Mouse (Mus musculus) mesoderm, embryonic 11.5 days (tissue): Measurements from ENCODE around the gene Supt7l.
"Not testable (repeated sequence)": the region's sequence is repeated elsewhere in the genome, so short reads cannot be mapped to it uniquely, and the experiment has no call there.

ENCODE experiments used
- DNase-seq: peaks from one replicate; pipeline ENCODE4 v3.0.0-alpha.2; 2012; ENCODE audit warnings: low read depth, low spot score

Supt7l gene

GRCm38 (mm10) chr5:31527707-31528106, at the start of gene Supt7l:
Gene Supt7l (minus strand): TSS chr5:31527807.
- DNase-seq = not testable (repeated sequence)

DNA sequence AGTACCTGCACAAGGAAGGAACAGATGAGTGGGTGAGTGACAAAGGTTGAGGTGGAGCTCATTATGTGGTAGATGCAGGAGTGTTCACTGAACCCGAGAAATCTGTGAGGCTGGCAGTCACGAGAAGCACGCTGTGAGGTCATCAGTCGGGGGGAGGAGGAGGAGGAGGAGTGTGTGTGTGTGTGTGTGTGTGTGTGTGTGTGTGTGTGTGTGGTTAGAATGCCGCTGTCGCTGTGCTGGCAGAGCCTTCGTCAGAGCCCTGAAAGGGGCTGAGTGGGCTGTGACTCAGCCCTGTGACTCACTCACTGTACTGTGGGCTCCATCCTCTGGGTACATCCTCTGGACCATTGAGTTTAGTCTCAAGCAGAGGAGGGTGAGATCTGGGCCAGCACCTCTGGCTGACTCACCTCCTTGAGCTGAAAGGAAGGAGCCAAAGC, 49.0 kb upstream of the Supt7l start:
- DNase-seq = no peak

GRCm38 (mm10) chr5:31573722-31574121, 46.1 kb upstream of the Supt7l start:
- DNase-seq = no peak

DNA sequence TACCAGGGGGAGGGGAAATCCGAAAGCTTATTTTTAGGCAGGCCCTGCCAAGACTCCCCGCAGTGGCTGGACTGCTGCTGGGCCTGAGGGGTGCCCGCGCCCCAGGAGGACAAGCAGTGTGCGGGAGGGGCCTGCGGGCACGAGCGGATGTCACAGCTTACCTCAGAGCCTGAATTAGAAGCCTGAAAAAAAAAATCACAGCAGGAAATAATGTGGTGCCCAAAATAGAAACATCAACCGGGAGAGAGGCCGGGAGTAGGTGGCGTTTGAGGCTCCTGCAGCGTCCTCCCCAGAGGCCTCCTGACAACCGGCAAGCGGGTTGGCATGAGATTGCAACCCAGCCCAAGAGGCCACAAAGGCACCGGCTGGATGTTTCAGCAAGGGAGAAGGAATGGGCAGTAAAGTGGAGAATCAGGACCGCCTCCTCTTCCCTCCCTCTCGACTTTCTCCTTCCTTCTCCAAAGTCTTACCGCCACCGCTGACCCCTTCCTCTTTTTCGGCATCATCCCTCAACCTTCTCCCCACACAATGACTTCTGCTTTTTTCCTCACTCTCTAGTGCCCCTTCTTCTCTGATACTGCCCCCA, 43.5 kb upstream of the Supt7l start:
- DNase-seq = no peak

DNA sequence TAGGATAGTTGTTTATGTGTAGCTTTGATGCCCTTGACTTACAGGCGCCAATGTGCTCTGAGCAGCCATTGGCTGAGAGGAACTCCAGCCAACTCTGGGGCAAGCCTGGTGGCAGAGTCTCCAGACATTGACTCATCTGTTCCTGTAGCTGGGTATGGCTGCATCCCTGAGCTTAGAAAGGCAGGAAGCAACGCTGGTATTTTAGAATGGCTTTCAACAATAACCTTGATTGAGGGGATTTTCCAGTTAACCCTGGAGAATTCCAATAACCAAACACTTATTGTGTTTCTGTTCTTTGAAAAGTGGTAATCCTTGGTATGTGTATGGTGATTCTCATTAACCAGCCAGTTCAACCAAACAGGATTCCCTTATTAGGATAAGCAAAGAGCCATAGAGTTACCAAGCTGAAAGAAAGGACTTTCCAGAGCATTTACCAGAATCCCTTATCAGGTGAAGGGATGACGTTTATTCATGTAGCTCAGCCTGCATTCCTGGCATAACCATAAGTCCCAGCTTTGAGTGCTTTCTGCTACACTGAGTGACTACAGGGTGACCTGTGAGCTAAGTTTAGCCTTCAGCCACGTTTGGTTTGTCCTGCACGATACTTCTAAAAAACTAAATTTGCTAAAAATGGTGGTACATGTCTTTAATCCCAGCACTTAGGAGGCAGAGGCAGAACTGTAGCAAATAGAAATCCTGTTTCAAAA, 40.5 kb upstream of the Supt7l start:
- DNase-seq = no peak

GRCm38 (mm10) chr5:31566457-31566856, 38.9 kb upstream of the Supt7l start:
- no peak for DNase-seq

DNA sequence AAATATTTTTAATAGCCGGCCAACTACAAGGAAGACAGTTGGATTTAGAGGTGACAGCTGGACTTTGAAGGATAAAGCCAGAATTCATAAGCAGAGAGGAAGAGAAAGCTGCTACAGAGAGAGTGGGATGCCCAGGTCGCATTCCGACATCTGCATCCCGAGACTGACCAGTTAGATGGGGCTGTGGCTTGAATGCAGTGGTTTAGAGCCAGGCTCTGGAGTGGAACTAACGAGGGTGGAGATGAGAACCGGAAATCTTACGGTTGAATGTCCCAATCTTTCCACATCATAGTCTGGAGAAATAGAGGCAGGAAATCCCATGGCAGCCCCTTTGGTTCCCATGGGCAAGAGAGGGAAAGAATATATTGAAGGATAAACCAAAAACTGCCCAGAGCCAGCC, 38.4 kb upstream of the Supt7l start:
- no peak for DNase-seq

DNA sequence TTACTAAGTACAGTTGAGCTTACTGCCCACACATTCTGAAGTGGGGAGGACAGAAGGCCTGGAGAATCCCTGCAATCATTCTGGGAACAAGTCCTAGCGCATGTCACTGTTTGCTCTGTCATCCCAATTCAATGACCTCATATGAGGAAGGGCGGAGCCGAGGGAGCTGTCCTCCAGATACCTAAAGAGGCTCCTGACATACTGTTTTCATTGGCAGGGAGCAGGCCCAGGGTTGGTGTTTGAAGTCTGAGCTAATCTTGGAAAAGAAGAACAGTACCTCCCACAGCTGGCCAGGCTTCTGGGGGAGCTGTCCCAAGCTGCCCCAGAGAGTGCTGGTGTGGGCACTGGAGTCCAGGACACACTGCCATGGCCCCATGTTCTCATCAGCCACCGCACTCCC, 37.4 kb upstream of the Supt7l start:
- DNase-seq = no peak

- DNase-seq = no peak
Observed at GRCm38 (mm10) chr5:31563905-31564304, 36.3 kb upstream of the Supt7l start.

DNA sequence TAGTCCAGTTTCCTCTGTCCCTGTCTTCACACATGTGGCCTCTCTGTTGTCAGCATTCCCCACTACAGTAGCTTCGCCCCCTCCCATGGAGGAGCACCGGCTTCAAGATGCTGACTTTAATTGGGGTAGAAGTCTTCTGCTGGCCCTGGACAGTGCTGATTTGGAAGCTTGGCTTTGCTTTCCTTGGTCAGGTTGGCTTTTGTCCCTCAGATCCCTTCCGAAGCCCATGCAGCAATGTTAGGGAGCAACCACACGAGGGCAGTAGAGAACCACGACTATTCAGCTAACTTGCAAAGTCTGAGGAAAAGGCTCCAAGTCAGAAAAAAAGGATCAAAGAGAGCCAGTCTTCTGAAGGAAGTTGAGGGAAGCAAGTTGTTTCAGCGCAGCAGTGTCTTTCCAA, 35.9 kb upstream of the Supt7l start:
- DNase-seq = peak; percentile 85

DNA sequence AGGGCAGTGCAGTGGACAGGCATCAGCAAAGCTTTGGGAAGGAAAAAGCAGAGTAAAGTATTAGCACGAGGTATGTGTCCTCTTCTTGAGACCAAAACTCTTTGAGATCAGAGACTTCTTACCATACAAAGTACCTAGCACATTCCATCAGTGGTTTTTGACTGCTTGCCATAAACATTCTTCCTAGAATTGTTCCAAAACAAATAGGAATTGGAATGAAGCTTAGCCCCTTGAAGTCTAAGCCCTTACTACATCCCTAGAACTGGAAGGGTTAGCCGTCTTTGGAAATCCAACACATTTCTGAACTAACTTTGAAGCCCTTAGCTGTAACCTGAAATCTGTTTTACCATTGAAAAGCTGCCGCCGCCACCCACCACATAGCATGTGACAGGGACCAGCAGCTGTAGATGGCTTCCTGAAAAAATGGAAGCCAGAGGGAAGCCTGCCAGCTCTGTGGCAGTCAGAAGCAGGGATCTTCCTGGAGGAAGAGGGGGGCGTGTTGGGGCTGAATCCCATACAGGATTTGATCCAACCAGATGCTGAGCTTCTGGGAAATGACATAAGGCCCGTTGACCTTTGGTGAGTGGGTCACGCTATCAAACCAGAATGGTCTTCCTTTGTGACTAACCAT, 34.5 kb upstream of the Supt7l start:
- no peak for DNase-seq

GRCm38 (mm10) chr5:31560352-31560751, 32.7 kb upstream of the Supt7l start:
- DNase-seq = no peak

GRCm38 (mm10) chr5:31559401-31559800, 31.8 kb upstream of the Supt7l start:
- no peak for DNase-seq

GRCm38 (mm10) chr5:31535228-31535627, 7.6 kb upstream of the Supt7l start:
- peak; percentile 8 for DNase-seq

GRCm38 (mm10) chr5:31528560-31528959, 953 bp upstream of the Supt7l start:
- no peak for DNase-seq

GRCm38 (mm10) chr5:31527117-31527680, 408 bp downstream of the Supt7l start:
- no peak for DNase-seq

GRCm38 (mm10) chr5:31526354-31527116, 1.1 kb downstream of the Supt7l start, which contains the start of gene Slc4a1ap:
Gene Slc4a1ap (plus strand): TSS chr5:31526995.
- peak; percentile 84 for DNase-seq

GRCm38 (mm10) chr5:31520556-31520955, 7.1 kb downstream of the Supt7l start:
- DNase-seq = no peak

- DNase-seq = no peak
Observed at GRCm38 (mm10) chr5:31512481-31512880, 15.1 kb downstream of the Supt7l start.

GRCm38 (mm10) chr5:31504843-31505242, 22.8 kb downstream of the Supt7l start:
- DNase-seq = no peak

- DNase-seq = peak; percentile 95
Observed at GRCm38 (mm10) chr5:31494513-31495297, 32.9 kb downstream of the Supt7l start, which contains the start of gene Gpn1. Gene Gpn1 (plus strand): TSS chr5:31494741.
